Mouse (Mus musculus): Measurements from ENCODE around the gene Lef1.

Gene Lef1

DNA sequence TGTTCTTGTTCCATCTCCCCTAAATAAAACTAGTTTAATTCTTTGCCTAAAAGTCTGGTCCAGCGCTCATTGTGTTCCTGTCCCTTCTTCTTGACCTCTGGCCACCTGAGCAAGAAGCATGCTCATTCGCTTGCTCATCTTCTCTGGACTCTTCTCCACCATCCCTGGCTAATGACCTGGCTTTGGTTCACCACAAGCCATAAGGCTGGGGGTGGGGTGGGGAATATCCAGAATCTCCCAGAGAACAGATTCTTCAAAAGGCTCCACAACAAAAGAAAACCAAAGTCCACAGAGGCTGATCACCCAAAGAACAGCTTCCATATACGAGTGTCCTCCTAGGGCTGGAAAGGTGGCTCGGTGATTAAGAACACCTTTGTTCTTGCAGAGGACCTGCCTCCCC lies 144.7 kb downstream of the Lef1 start:
- no peak for DNase-seq

DNA sequence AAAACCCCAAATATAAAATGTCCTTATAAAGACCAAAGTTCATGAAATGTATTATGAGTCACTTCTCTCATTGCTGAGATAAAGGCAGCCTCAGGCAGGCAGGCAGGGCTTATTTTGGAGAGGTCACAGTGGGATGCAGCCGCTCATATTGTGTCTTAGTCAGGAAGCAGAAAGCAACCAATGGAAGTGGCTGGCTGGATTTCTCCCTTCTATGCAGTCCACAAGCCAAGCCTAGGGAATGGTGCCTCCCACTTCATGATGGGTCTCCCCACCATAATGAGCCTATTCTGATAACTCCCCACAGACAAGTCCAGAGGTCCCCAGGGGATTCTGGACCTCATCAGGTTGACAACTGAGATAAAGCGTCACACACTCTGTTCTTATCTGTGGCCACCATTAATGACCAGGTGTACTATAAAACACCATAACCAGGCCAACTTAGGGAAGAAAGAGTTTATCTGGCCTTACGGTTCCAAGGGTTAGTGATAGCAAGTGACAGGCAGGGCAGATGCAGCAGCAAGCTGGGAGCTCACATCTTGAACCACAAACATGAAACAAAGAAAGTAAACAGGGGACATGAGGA lies 145.2 kb downstream of the Lef1 start:
- no peak for DNase-seq

DNA sequence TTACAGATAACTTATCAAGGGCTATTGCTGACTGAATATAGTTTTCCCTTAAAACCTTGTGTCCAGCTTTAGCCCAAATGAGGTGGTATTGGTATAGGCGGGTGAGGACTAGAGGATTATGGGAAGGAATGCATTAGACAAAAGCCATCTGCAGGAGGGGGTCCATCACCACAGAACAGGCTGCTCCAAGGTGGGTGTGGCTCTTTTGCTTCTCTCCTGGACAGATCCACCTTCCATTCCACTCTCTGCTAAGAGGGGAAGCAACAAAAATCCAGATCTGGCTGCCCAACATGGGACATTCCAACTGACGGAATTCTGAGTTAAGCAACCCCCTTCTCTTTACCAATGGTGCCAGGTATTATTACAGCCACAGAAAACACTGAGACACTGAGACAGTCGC lies 148.7 kb downstream of the Lef1 start:
- no peak for DNase-seq

DNA sequence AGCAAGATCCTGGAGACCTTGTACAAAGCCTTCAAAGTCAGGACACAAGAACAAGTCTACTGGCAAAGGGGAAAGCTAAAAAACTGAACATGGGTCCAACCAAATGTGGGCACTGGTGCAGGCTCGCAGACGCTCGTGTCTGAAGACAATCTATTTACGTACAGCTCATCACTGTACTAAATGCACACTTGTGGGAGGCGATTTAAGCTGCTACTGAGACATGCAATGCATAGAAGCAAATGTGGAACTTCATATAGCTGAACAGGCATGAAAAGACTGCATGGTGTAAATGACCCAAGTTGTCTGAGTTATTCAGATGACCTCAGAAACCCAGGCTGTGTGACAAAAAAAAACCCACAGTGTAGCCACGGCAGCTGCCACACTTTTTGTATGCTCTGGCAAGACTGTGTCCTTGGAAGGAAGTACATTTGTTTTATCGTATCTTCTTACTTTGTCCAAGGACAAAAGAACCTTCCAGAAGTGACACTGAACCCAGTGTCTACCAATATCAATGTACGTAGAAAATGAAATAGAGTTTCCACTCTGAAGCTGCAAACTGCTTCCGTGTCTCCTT lies 149.2 kb downstream of the Lef1 start:
- DNase-seq: no peak

DNA sequence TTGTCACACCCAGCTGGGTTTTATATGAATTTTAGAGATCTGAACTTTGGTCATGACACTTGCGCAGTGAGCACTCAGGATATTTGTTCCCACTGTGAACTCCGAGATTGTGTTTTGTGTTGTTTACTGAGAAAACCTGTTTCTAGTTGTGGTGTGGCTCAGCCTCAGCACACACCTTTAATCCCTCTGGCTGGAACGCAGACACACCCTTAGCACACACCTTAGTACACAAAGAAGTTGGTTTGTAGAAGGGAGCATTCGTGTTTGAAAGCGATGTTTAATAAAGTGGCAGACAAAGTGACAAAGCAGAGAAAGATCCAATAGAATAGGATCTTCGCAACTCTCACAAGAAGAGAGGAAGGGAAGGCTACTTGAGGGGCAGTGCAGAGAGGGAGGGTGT lies 150.1 kb downstream of the Lef1 start:
- no peak for DNase-seq

DNA sequence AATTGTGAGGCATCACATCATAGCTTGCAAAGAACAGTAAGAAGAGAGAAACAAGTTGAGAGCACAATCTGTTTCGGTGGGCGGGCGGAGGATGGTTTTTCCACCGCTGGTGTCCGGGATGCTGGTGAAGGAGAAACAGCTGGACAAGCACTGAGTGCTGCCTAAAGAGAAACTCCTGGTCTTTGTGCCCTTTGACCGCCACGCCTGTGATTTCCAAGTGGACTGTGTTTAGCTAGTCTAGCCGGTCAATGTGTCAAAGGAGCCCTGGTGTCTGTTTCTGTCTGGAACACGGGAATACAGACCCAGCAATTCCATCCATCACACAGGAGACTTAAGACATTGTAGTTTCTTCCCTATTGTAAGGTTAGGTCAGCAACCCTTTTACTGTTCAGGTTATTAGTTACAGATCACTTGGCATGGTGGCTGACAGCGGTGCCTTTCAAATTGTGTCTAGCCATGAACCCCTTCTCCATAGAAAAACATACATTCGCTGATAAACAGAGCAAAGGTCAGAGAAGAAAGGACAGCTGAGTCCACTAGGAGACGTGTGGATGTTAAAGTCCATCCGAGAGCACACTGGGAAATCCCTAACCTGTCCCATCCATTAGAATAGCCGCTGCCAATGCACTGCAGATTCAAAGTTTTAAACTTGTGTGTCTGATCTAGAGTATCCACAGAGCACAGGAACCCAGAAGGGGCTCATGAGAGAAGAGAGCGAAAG lies 153.7 kb downstream of the Lef1 start:
- DNase-seq: no peak

DNA sequence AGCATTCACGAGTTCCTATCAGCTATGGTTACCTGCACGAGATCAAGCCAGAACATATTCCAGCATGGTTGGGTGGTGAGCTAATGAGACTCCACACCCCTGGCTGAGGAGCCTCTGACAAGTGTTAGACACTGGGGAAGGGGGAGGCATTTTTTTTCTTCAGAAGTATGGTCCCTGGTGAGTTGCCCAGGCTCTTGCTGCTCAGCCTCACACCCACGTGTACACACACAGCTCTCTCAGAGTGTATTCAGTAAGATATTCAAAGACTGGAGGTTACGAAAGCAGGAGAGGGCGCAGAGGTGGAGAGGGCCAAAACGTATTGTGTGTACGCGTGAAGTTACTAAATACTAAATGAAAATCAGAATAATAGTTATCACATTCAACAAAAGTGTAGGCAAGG lies 155.2 kb downstream of the Lef1 start:
- DNase-seq: no peak

DNA sequence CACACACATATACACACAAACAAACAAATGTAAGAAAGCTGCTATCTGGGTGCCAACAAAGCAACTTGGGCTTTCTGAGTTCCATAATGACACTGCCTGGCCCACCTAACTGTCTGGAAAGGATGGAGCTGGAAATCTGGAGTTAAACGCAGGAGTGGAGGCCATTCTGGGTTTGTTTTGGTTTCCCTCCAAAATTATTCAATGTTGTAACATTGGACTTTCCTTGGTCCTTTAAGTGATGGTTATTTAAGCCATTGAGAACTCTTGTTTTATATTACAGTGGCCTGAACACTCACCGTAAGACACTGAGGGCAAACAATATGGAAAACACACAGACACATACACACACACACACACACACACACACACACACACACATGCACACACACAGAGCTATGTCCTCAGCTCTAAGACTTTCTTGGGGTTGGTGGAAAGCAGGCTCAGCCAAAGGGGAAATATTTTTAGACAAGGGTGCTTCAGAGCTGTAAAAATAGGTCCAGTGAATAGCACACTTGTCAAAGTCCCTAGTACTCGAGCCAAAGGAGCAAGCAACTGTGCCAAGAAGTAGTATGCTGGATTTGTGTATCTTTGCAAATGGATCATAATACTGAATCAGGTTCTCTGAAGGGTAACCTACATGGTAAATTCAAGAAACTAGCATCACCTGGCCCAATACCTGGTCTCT lies 156.2 kb downstream of the Lef1 start:
- DNase-seq: no peak

DNA sequence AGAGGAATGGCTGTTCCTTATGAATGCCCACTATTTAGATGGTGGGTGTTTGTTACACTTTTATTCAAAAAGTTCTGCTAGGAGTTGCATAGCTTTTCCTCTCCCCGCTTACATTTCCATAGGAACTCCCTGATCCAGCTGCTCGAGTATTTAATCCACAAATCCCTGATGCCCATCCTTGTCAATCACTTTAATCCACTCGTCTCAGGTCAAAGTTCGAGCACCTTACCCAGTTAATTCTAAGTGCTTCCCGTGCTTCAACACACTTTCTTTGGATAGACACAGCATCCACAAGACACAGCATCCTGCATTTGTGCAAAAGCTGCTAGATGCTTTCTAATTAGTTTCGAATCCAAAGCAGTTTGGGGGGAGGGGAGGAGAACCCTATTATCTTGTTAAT lies 160.1 kb downstream of the Lef1 start:
- DNase-seq: no peak

DNA sequence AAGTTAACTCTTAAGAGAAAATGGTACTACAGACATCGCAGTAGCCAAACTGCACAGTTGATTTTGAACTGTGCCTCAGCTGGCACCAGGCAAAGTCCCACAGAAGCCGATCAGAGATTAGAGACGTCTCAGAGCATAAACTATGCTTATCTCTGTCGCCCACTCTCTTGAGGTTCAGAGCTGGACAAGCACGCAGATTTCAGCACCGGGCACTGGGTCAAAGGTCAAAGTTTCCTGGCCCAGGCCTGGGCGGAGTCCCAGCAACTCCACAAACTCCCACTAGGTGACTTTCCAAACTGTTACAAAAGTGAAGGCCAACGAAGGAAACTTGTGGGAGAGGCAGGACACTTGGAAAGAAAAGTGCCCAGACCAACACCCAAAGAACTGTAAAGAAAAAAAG lies 160.9 kb downstream of the Lef1 start:
- DNase-seq: peak; percentile 50

DNA sequence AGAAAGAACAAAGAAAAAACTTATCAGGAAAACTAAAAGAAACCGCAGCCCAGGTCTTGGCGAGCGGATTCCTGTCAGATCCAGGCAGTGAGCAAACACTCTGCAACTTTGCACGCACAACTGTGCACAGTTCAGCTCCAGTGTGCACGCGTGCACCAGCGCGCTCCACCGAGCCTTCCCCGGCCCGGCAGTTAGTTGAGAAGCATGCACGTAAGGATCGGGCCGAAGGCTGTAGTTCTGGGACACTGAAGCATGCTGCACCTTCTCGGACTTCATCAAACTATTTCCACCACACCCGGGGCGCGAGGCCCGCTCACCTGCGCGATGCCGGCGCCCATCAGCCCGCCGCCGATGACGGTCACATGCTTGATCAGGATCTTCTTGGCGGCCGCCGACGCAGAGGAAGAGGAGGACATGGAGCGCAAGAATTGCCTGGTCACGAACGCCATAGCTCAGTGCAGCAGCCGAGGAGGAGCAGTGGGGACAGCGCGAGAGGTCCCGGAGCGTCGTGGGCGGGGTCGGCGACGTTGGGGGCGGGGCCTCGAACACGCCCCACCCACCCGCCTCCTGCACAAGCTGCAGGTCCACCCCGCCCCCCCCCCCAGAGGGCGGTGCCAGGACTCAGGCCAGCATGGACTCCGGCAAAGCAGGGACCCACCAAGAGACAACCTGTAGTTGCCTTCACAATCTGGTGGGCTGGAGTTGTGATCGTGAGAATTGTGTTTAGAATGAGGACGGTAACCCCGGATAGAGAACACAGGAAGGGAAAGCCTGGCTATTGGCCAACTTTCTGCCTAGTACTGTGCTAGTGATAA lies 161.5 kb downstream of the Lef1 start, which contains the start of gene Hadh:
Hadh (minus strand) TSS at position 543 of the 815 bp plus-strand sequence.
- peak; percentile 90 for DNase-seq

DNA sequence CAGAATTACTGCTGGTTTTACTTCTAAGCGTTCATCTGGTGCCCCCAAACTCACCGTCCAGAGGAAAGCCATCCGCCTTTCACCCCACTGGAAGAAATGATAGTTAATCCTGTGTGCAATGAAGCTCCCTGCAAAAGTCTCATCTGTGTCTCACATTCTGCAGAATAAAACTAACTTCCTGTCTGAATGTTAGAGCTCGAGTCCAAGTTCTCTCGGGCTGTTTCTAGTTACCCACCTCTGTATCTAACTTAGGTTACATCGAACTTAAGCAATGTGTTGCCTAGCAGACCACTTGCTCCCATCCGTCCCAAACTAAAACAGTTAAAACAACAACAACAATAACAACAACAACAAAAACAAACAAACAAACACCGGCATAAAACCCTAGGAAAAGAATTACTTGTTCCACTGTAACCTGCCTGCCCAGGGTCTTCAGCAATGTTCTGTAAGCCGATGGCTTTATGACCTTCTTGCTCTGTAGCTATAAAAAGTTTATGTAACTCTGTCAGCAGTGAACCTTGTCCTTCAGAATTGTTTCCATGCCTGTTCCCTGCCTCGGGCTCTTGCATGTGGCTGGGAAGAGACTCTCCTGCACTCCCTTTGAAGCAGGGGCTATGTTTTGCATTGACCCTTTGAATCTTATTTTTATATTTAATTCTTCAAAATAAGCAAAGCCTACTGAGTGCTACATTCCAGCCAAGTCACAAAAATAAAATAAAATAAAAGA lies 162.3 kb downstream of the Lef1 start:
- DNase-seq: no peak

Data from thymus, postnatal 4 days (tissue).